Mouse (Mus musculus) subcutaneous adipose tissue, adult 2 months (tissue): Measurements from ENCODE around the gene Mis12. TPM values are rescaled to one million over a fixed set of nuclear protein-coding genes. Genes with fewer than 3 reads are reported as not detected.

Experiments used
- polyA plus RNA-seq: library from polyadenylated mRNA; depleted of rRNA; stranded (reverse); fragments of >200 nt; gene quantifications from 2 replicates; pipeline ENCODE4 v1.2.3, GENCODE M21; 2012; ENCODE audit warnings: low replicate concordance; rRNA removed

Mis12 gene
- 2.6 and 8.3 TPM in 2 replicates for polyA plus RNA-seq

GRCm38 (mm10) chr11:71019201-71020068 is at the start of gene Mis12, which contains the start of gene Derl2:
TSS of gene Mis12 (plus strand) at chr11:71019611.
TSS of gene Derl2 (minus strand) at chr11:71019841.

GRCm38 (mm10) chr11:70969821-70970559 is 49.4 kb upstream of the Mis12 start, which contains the start of the genes Nup88 and Rpain:
TSS of gene Nup88 (minus strand) at chr11:70969973.
TSS of gene Rpain (plus strand) at chr11:70970213.

GRCm38 (mm10) chr11:70982557-70983228 is 36.7 kb upstream of the Mis12 start, which contains the start of gene C1qbp:
TSS of gene C1qbp (minus strand) at chr11:70983026.

GRCm38 (mm10) chr11:71004316-71004773 is 15.1 kb upstream of the Mis12 start, which contains the start of gene Dhx33:
TSS of gene Dhx33 (minus strand) at chr11:71004437.

GRCm38 (mm10) chr11:71033163-71033761 is 13.9 kb downstream of the Mis12 start, which contains the start of gene 6330403K07Rik:
TSS of gene 6330403K07Rik (minus strand) at chr11:71033513.

Other genes starting within 250 kb of the Mis12 start
- 0.72 and 2.6 TPM in 2 replicates for gene Scimp, start 207.0 kb upstream of the Mis12 start, polyA plus RNA-seq
- 4.6 and 5.5 TPM in 2 replicates for gene Rabep1, start 174.8 kb upstream of the Mis12 start, polyA plus RNA-seq
- gene Nup88, start 49.6 kb upstream of the Mis12 start, polyA plus RNA-seq = 22.1 and 39.5 TPM in 2 replicates
- gene Rpain, start 49.4 kb upstream of the Mis12 start, polyA plus RNA-seq = 33.0 and 46.1 TPM in 2 replicates
- 50.3 and 102 TPM in 2 replicates for gene C1qbp, start 36.6 kb upstream of the Mis12 start, polyA plus RNA-seq
- 30.6 and 52.1 TPM in 2 replicates for gene Dhx33, start 15.2 kb upstream of the Mis12 start, polyA plus RNA-seq
- gene Derl2, start 230 bp downstream of the Mis12 start, polyA plus RNA-seq = 15.0 and 17.2 TPM in 2 replicates
- 0.17 and 5.0 TPM in 2 replicates for gene 6330403K07Rik, start 13.9 kb downstream of the Mis12 start, polyA plus RNA-seq
- 0.09 and 0.18 TPM in 2 replicates for gene Nlrp1a, start 125.1 kb downstream of the Mis12 start, polyA plus RNA-seq
- 0.75 and 1.1 TPM in 2 replicates for gene Nlrp1b, start 211.1 kb downstream of the Mis12 start, polyA plus RNA-seq